Mouse (Mus musculus): ENCODE results near the gene Grin2d.

DNA sequence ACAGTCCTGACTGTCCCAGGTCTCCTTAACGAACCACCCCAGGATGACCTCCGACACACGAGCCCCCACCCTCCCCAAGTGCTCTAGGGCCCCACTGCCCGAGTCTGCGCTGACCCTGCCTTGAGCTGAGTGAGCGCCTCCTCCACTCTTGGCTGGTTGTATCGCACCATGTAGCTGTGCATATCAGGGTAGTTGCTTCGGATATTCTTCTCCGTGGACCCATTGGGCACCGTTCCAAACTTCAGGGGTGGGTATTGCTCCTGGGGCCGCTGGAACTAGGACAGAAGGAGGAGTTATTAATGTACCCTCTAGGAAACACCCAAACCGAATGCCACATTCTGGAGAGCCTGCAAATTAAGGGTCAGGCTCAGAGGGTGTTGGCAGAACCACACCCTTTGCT, 25.1 kb downstream of the Grin2d start:
- no peak for TF ChIP-seq CTCF (IDR thresholded peaks at IDR 0.05; ENCODE audit: low read depth, low read length)
- TF ChIP-seq EP300 (IDR thresholded peaks at IDR 0.05; ENCODE audit: insufficient read depth, low read depth, low read length) = no peak
- TF ChIP-seq POLR2A (IDR thresholded peaks at IDR 0.05; ENCODE audit: insufficient read depth, low read length) = no peak
